Mouse (Mus musculus) splenic B cell, adult 2 months (primary cell): ENCODE data around the gene P3h4.
"Not testable (repeated sequence)": the region's sequence is repeated elsewhere in the genome, so short reads cannot be mapped to it uniquely, and the experiment has no call there.

Experiments used
- DNase-seq: peaks from one replicate; pipeline ENCODE4 v3.0.0-alpha.2; 2011; ENCODE audit warnings: low read depth, low spot score
- H3K27me3 ChIP-seq: 2 replicates; pipeline ENCODE4 v1.6.1; 2012; ENCODE audit warnings: mild to moderate bottlenecking, low read length, moderate library complexity, mixed read lengths; ENCODE audit not compliant: control insufficient read depth, poor library complexity, insufficient read depth, severe bottlenecking
- H3K36me3 ChIP-seq: 2 replicates; pipeline ENCODE4 v1.6.1; 2012; ENCODE audit warnings: mild to moderate bottlenecking, low read length, moderate library complexity, mixed read lengths; ENCODE audit not compliant: control insufficient read depth, poor library complexity, insufficient read depth, severe bottlenecking

P3h4 gene

DNA sequence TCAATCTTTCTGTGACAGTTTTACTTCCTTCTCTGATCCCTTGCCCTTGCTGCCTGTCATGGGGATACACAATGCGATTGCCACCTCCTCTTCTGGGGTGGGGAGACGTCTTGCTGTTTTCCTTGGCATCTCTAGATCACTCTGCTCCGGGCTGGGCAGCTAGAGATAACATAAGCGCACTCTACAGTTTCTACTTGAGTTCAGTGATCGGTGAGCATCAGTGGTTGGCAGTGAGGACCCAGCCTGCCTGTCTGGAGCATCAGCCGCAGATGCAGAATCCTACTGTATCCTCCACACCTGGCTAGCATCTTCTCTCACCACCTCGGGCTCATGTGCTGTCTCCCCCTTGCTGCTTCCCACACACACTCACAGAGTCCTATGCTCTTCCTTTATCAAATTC lies 45.5 kb downstream of the P3h4 start:
- no peak for DNase-seq
- no peaks in the 10 kb centered on the region for H3K36me3 ChIP-seq
- no peaks in the 10 kb centered on the region for H3K27me3 ChIP-seq

DNA sequence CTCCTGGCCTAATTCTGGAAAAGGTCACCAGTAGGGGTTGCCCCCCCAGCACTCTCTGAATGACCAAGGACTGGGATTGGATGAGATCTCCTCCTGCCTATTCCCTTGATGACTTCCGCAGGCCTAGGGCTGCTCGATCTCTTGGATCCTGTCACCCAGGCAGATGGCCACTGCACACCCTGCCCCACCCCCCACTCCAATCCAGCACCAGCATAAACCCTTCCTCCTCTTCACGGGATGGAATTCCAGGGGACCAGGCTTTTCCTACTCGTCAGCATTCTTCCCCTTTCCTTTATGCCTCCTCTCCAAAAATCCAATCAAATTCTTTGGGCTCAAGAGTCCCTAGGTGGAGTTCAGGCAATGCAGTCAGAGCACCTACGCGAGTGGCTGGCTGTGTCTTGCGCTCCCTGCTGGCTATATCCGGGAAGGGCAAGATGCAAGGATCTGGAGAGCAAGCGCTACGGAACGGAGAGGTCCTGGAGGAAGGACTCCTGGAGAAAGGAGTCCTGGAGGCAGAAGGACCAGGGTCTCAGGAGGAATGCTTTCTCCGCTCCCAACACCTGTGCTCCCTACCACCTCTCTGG lies 51.6 kb downstream of the P3h4 start:
- peak; percentile 66 for DNase-seq
- no peaks in the 10 kb centered on the region for H3K27me3 ChIP-seq
- H3K36me3 ChIP-seq, result no peaks in the 10 kb centered on the region

GRCm38 (mm10) chr11:100362209-100362978 lies 52.2 kb downstream of the P3h4 start:
- H3K36me3 ChIP-seq, result no peaks in the 10 kb centered on the region

GRCm38 (mm10) chr11:100361059-100361458 lies 53.6 kb downstream of the P3h4 start:
- H3K27me3 ChIP-seq, H3K36me3 ChIP-seq, DNase-seq: not testable (repeated sequence)

More at GRCm38 (mm10) chr11:100362209-100362978, 52.2 kb downstream of the P3h4 start:
- H3K27me3 ChIP-seq, result no peaks in the 10 kb centered on the region
- peak; percentile 84 for DNase-seq

GRCm38 (mm10) chr11:100360175-100360574 lies 54.5 kb downstream of the P3h4 start:
- Histone ChIP-seq H3K36me3 (no peaks in the 10 kb centered on the region), H3K27me3 (peaks cover 3% of the 10 kb centered on the region)
- DNase-seq, result no peak
